In the genomic region with DNA sequence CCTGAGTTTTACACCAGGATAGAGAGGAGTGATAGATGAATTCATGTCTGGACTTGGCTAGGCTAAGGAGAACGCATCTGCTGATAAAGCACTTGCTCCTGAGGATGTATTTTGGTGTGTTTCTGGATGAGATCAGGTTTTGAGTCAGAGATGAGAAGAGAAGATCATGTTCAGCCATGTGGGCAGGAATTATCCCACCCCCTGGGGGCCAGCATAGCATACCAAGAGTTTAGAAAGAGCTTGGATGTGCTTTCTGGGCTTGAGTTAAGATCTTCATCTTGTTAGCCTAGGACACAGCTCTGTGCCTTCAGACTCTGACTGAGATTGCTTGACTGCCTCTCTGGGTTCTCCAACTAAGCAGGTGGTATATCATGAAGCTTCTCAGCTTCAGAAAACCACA, we compare ENCODE assay signal across 27 mouse cellular contexts.
"Had no signal": no experiment of that assay in that cellular context is flagged by ENCODE, and none has a peak within 500 bp of the region (broad histone marks: within the 10 kb centered on the region; RNA-seq: fewer than 3 reads in every experiment).

No protein-coding gene starts in this region.

- H3K27me3 ChIP-seq: embryonic facial prominence, embryonic 12.5 days; embryonic facial prominence, embryonic 13.5 days; embryonic facial prominence, embryonic 15.5 days; forebrain, embryonic 12.5 days; forebrain, embryonic 13.5 days; forebrain, embryonic 15.5 days had no signal

- H3K9me3 ChIP-seq: embryonic facial prominence, embryonic 10.5 days; embryonic facial prominence, embryonic 12.5 days; embryonic facial prominence, embryonic 13.5 days; embryonic facial prominence, embryonic 15.5 days; forebrain, embryonic 10.5 days; forebrain, embryonic 12.5 days; forebrain, embryonic 13.5 days; forebrain, embryonic 15.5 days; heart, embryonic 10.5 days had no signal

- H3K9ac ChIP-seq: embryonic facial prominence, embryonic 12.5 days; embryonic facial prominence, embryonic 13.5 days; embryonic facial prominence, embryonic 15.5 days; forebrain, embryonic 12.5 days; forebrain, embryonic 13.5 days; forebrain, embryonic 15.5 days; forebrain, postnatal 0 days had no signal

- H3K4me3 ChIP-seq: embryonic facial prominence, embryonic 10.5 days; embryonic facial prominence, embryonic 12.5 days; embryonic facial prominence, embryonic 13.5 days; embryonic facial prominence, embryonic 15.5 days; erythroblast, embryonic 14.5 days; forebrain, embryonic 10.5 days; forebrain, embryonic 12.5 days; forebrain, embryonic 13.5 days; forebrain, embryonic 15.5 days; gastrocnemius, adult 2 months; heart, embryonic 10.5 days had no signal

- ATAC-seq: forebrain, embryonic 13.5 days; forebrain, embryonic 14.5 days; forebrain, embryonic 15.5 days; forebrain, embryonic 16.5 days; forebrain, postnatal 0 days had no signal

- H3K4me2 ChIP-seq: embryonic facial prominence, embryonic 12.5 days; embryonic facial prominence, embryonic 13.5 days; embryonic facial prominence, embryonic 15.5 days; forebrain, embryonic 12.5 days; forebrain, embryonic 13.5 days; forebrain, embryonic 15.5 days had no signal

- H3K4me1 ChIP-seq: embryonic facial prominence, embryonic 10.5 days; embryonic facial prominence, embryonic 12.5 days; embryonic facial prominence, embryonic 13.5 days; embryonic facial prominence, embryonic 15.5 days; forebrain, embryonic 10.5 days; forebrain, embryonic 12.5 days; forebrain, embryonic 13.5 days; forebrain, embryonic 15.5 days had no signal

- H3K36me3 ChIP-seq: embryonic facial prominence, embryonic 10.5 days; embryonic facial prominence, embryonic 12.5 days; embryonic facial prominence, embryonic 13.5 days; embryonic facial prominence, embryonic 15.5 days; forebrain, embryonic 10.5 days; forebrain, embryonic 12.5 days; forebrain, embryonic 15.5 days; heart, embryonic 10.5 days had no signal

- DNase-seq: cerebellum, adult 8-10 months; cerebellum, adult 9-10 months; cerebellum, adult 9-11 months; cerebellum, postnatal 10 days; cerebellum, postnatal 14 days; cerebellum, postnatal 25 days; cerebellum, postnatal 36 days; embryo, embryonic 11 days; forebrain, postnatal 0 days; gastrocnemius, adult 2 months; gastrocnemius, postnatal 10 days; gastrocnemius, postnatal 14 days; gastrocnemius, postnatal 25 days; gastrocnemius, postnatal 36 days; heart, adult 18-20 months had no signal

- H3K27ac ChIP-seq: embryonic facial prominence, embryonic 10.5 days; embryonic facial prominence, embryonic 12.5 days; embryonic facial prominence, embryonic 13.5 days; embryonic facial prominence, embryonic 15.5 days; forebrain, embryonic 10.5 days; forebrain, embryonic 12.5 days; forebrain, embryonic 13.5 days; forebrain, embryonic 15.5 days; gastrocnemius, adult 2 months; heart, embryonic 10.5 days had no signal
